Mouse (Mus musculus) hindbrain, embryonic 10.5 days (tissue): ENCODE measurements around the gene Ap1m1. TPM values are rescaled to one million over a fixed set of nuclear protein-coding genes. Genes with fewer than 3 reads are reported as not detected.

ENCODE experiments used
- DNase-seq: peaks from one replicate; pipeline ENCODE4 v3.0.0-alpha.2; 2017; ENCODE audit warnings: low spot score
- H3K27ac ChIP-seq: fragments of 300-500 bp; sonication (generic); 2 replicates; pipeline ENCODE4 v1.5.1; 2016; ENCODE audit warnings: mild to moderate bottlenecking, moderate library complexity
- H3K27me3 ChIP-seq: fragments of 300-500 bp; sonication (generic); 2 replicates; pipeline ENCODE4 v1.6.1; 2016; ENCODE audit warnings: mild to moderate bottlenecking; ENCODE audit not compliant: poor library complexity, insufficient read depth, severe bottlenecking
- H3K36me3 ChIP-seq: fragments of 300-500 bp; sonication (generic); 2 replicates; pipeline ENCODE4 v1.6.1; 2016; ENCODE audit warnings: mild to moderate bottlenecking, moderate library complexity
- H3K4me1 ChIP-seq: fragments of 300-500 bp; sonication (generic); replicated peaks from 2 replicates; pipeline ENCODE4 v1.6.1; 2016; ENCODE audit warnings: mild to moderate bottlenecking
- H3K4me3 ChIP-seq: fragments of 300-500 bp; sonication (generic); 2 replicates; pipeline ENCODE4 v1.5.1; 2016; ENCODE audit warnings: mild to moderate bottlenecking, moderate library complexity
- H3K9me3 ChIP-seq: fragments of 300-500 bp; sonication (generic); 2 replicates; pipeline ENCODE4 v1.6.1; 2016; ENCODE audit warnings: mild to moderate bottlenecking, moderate library complexity
- WGBS: fragments of 180-500 bp; shearing (Covaris S2); methylation state at CpG from one replicate; pipeline ENCODE4 v1.1.7; 2016; 5-methylcytosine and 5-hydroxymethylcytosine counted together
- polyA plus RNA-seq: library from polyadenylated mRNA; unstranded; fragments of >200 nt; fragmentation: Nextera tagmentation; extraction: Ambion mirVana; gene quantifications from 2 replicates; pipeline ENCODE4 v1.2.1, GENCODE M21; 2016

Ap1m1 gene
- polyA plus RNA-seq, 1 experiment from 2014 or later, result 213 TPM

- Histone ChIP-seq H3K27ac (no peak overlapping the region), H3K27me3 (no peaks in the 10 kb centered on the region), H3K4me3 (no peak overlapping the region), H3K36me3 (peaks cover 3% of the 10 kb centered on the region; the same call in 1 of the 2 replicates), H3K9me3 (no peaks in the 10 kb centered on the region), H3K4me1 (no peaks in the 10 kb centered on the region)
- no peak for DNase-seq
- WGBS, result 54% methylated on average over 5 of the region's 5 CpGs
These were observed 22.1 kb downstream of the Ap1m1 start for GRCm38 (mm10) chr8:72261872-72262271.

DNA sequence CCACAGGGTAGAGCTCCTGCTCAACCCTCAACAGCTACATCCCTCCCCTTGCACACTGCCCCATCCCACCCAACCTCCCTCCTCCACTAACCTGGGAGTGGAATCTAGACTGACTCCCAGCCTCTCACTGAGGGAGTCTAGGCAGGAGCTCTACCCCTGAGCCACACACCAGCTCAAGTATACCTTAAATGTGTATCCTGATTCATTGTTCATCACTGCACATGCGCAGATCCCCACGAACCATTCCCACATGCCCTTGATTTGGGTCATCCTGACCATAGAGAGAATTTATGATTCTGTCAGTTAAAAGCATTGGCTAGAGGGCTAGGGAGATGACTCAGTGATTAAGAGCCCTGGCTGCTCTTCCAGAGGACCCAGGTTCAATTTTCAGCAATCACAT, 22.9 kb downstream of the Ap1m1 start:
- Histone ChIP-seq H3K36me3 (no peaks in the 10 kb centered on the region), H3K4me3 (no peak overlapping the region), H3K27me3 (no peaks in the 10 kb centered on the region), H3K4me1 (no peaks in the 10 kb centered on the region), H3K9me3 (no peaks in the 10 kb centered on the region), H3K27ac (no peak overlapping the region)
- whole genome bisulfite sequencing, result 90% methylated on average over 2 of the region's 2 CpGs
- DNase-seq, result no peak

DNA sequence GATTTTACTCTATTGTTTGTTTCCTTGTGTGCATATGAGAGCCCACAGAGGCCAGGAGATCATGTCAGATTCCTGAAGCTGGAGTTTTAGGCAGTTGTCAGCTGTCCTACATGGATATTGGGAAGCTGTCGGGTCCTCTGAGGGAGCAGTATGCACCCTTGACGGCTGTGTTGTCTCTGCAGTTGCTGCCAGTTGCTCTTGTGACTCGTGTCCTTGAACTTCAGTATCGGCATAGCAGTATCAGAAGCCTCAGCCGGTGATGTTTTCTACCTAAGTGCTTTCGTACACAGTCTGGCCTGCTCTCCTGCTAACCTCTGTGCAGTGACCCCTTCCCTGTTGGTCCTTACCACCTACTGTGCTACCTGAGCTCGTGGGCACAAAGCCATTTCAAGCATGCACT, 23.6 kb downstream of the Ap1m1 start:
- no peak overlapping the region for H3K27ac ChIP-seq
- H3K4me1 ChIP-seq, result no peaks in the 10 kb centered on the region
- H3K9me3 ChIP-seq, result no peaks in the 10 kb centered on the region
- no peak overlapping the region for H3K4me3 ChIP-seq
- no peak for DNase-seq
- H3K36me3 ChIP-seq, result no peaks in the 10 kb centered on the region
- H3K27me3 ChIP-seq, result no peaks in the 10 kb centered on the region
- 75% methylated on average over 7 of the region's 7 CpGs for WGBS

GRCm38 (mm10) chr8:72265342-72265741, 25.5 kb downstream of the Ap1m1 start:
- H3K27ac ChIP-seq, result no peak overlapping the region
- H3K36me3 ChIP-seq, result no peaks in the 10 kb centered on the region
- no peaks in the 10 kb centered on the region for H3K9me3 ChIP-seq
- WGBS, result 67% methylated on average over 6 of the region's 7 CpGs
- no peaks in the 10 kb centered on the region for H3K27me3 ChIP-seq
- no peak overlapping the region for H3K4me3 ChIP-seq
- DNase-seq, result no peak
- no peaks in the 10 kb centered on the region for H3K4me1 ChIP-seq

- no peaks in the 10 kb centered on the region for H3K36me3 ChIP-seq
- no peak for DNase-seq
These were observed 26.9 kb downstream of the Ap1m1 start for GRCm38 (mm10) chr8:72266671-72267070.

GRCm38 (mm10) chr8:72267106-72267505, 27.3 kb downstream of the Ap1m1 start:
- WGBS, result 97% methylated on average over 8 of the region's 8 CpGs
- Histone ChIP-seq H3K4me1 (no peaks in the 10 kb centered on the region), H3K4me3 (no peak overlapping the region), H3K9me3 (no peaks in the 10 kb centered on the region), H3K27me3 (no peaks in the 10 kb centered on the region), H3K36me3 (no peaks in the 10 kb centered on the region), H3K27ac (no peak overlapping the region)
- DNase-seq, result no peak

More at GRCm38 (mm10) chr8:72266671-72267070, 26.9 kb downstream of the Ap1m1 start:
- Histone ChIP-seq H3K9me3 (no peaks in the 10 kb centered on the region), H3K4me3 (no peak overlapping the region), H3K4me1 (no peaks in the 10 kb centered on the region), H3K27ac (no peak overlapping the region), H3K27me3 (no peaks in the 10 kb centered on the region)

DNA sequence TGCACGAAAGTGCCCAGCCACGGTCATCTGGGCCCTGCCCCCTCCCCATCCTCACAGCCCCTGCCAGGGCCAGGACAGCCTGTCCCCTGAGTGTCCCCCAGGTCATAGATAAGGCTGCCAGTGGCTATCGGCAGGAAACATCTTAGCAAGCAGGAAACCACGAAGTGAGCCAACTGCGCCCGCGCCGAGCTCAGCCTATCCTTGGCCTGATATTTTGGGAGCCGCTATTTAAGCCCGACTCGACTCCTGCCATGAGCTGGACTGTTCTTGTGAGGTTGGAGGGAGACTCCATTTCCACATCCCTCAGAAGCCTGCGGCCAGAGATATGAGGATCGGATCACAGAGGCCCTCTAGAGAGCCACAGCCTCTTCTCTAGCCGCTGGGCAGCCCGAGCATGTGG, 28.5 kb downstream of the Ap1m1 start:
- Histone ChIP-seq H3K27ac (no peak overlapping the region; the same call in 1 of the 2 replicates), H3K9me3 (no peaks in the 10 kb centered on the region), H3K4me1 (no peaks in the 10 kb centered on the region), H3K4me3 (no peak overlapping the region), H3K27me3 (no peaks in the 10 kb centered on the region), H3K36me3 (no peaks in the 10 kb centered on the region)
- WGBS, result 84% methylated on average over 15 of the region's 15 CpGs
- peak; percentile 6 for DNase-seq

DNA sequence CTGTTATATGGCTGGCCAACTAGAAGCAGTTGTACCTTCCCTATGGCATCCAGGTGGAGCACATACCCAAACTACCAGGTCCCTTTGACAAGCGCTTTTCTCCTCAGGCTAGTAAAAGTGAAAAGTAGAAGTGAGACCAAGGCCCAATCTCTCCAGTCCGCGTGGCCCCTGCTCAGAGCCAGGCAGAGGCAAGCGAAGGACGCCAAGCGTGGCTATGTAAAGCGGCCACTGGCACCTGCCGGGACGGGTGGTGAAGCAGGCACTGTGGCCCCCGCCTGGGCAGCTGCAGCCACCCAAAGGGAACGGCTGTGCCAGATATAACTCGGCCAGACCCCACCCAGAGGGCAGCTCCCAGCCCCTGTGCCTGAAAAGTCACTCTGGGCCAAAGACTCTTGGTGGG, 30.8 kb downstream of the Ap1m1 start:
- no peak for DNase-seq
- H3K9me3 ChIP-seq, result no peaks in the 10 kb centered on the region
- H3K27me3 ChIP-seq, result no peaks in the 10 kb centered on the region
- WGBS, result 89% methylated on average over 12 of the region's 12 CpGs
- H3K27ac ChIP-seq, result no peak overlapping the region
- H3K4me3 ChIP-seq, result no peak overlapping the region
- H3K4me1 ChIP-seq, result no peaks in the 10 kb centered on the region
- H3K36me3 ChIP-seq, result no peaks in the 10 kb centered on the region

- H3K9me3 ChIP-seq, result no peaks in the 10 kb centered on the region
- no peaks in the 10 kb centered on the region for H3K36me3 ChIP-seq
- no peaks in the 10 kb centered on the region for H3K4me1 ChIP-seq
- DNase-seq, result no peak
- no peaks in the 10 kb centered on the region for H3K27me3 ChIP-seq
- no peak overlapping the region for H3K27ac ChIP-seq
- H3K4me3 ChIP-seq, result no peak overlapping the region
- WGBS, result 76% methylated on average over 11 of the region's 11 CpGs
These were observed 31.3 kb downstream of the Ap1m1 start for GRCm38 (mm10) chr8:72271051-72271660.

DNA sequence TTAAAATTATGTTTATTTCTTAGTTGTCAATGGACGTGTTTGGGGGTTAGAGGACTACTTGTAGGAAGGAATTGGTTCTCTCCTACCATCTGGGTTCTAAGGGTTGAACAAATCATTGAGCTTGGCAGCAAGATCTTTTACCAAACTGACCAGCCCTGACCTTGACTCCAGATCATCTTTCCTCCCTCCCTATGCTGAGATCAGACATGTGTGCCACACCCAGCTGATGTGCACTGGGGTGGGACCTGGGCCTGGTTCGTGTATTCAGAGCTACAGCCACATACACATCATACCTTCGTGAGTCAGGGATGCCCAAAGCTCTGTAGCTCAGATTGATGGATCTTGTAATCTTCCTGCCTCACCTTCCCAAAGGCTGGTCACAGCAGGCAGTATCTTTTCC, 31.9 kb downstream of the Ap1m1 start:
- WGBS, result 78% methylated on average over 3 of the region's 3 CpGs
- Histone ChIP-seq H3K4me1 (no peaks in the 10 kb centered on the region), H3K36me3 (no peaks in the 10 kb centered on the region), H3K4me3 (no peak overlapping the region), H3K27ac (no peak overlapping the region), H3K9me3 (no peaks in the 10 kb centered on the region), H3K27me3 (no peaks in the 10 kb centered on the region)
- no peak for DNase-seq

- Histone ChIP-seq H3K27me3 (no peaks in the 10 kb centered on the region), H3K9me3 (no peaks in the 10 kb centered on the region), H3K4me3 (no peak overlapping the region), H3K27ac (no peak overlapping the region), H3K4me1 (no peaks in the 10 kb centered on the region), H3K36me3 (no peaks in the 10 kb centered on the region)
- WGBS, result 20% methylated on average over 3 of the region's 3 CpGs
- DNase-seq, result peak; percentile 45
These were observed 32.5 kb downstream of the Ap1m1 start for GRCm38 (mm10) chr8:72272361-72272760.

- H3K4me1 ChIP-seq, result no peaks in the 10 kb centered on the region
- no peak for DNase-seq
- H3K27me3 ChIP-seq, result no peaks in the 10 kb centered on the region
- no peaks in the 10 kb centered on the region for H3K36me3 ChIP-seq
- WGBS, result 88% methylated on average over 1 of the region's 1 CpGs
- H3K4me3 ChIP-seq, result no peak overlapping the region
- H3K9me3 ChIP-seq, result no peaks in the 10 kb centered on the region
- H3K27ac ChIP-seq, result no peak overlapping the region
These were observed 33.4 kb downstream of the Ap1m1 start for GRCm38 (mm10) chr8:72273111-72273770.

- Histone ChIP-seq H3K27ac (no peak overlapping the region), H3K4me1 (no peaks in the 10 kb centered on the region), H3K9me3 (no peaks in the 10 kb centered on the region), H3K36me3 (no peaks in the 10 kb centered on the region), H3K27me3 (no peaks in the 10 kb centered on the region), H3K4me3 (no peak overlapping the region)
- 78% methylated on average over 5 of the region's 5 CpGs for WGBS
- DNase-seq, result no peak
These were observed 34.0 kb downstream of the Ap1m1 start for GRCm38 (mm10) chr8:72273807-72274206.
